Mouse (Mus musculus) kidney, adult 2 months (tissue): ENCODE results near the gene Gm20390.

ENCODE experiments used
- CTCF ChIP-seq: fragments of 200-500 bp; conservative IDR thresholded peaks from 2 replicates; pipeline ENCODE4 v1.5.1; 2011; ENCODE audit warnings: low read depth, mild to moderate bottlenecking, control low read depth, low read length, moderate library complexity, mixed read lengths; ENCODE audit not compliant: insufficient read depth, insufficient read length
- POLR2A ChIP-seq: fragments of 200-500 bp; IDR thresholded peaks from one replicate; pipeline ENCODE4 v1.6.1; 2011; ENCODE audit warnings: low read depth, low read length, control low read depth

GRCm38 (mm10) chr11:93985265-93985664 lies 17.2 kb upstream of the Gm20390 start:
- TF ChIP-seq POLR2A (no peak), CTCF (no peak)
